Mouse (Mus musculus) c-Kit-positive CD71-positive TER-119-negative erythroid progenitor cells, embryonic 14.5 days (primary cell): ENCODE results near the gene Spag16.
"Not testable (repeated sequence)": the region's sequence is repeated elsewhere in the genome, so short reads cannot be mapped to it uniquely, and the experiment has no call there.

ENCODE experiments used
- DNase-seq: peaks from one replicate; pipeline ENCODE4 v3.0.0-alpha.2; 2013; ENCODE audit warnings: low read depth

Spag16 gene

GRCm38 (mm10) chr1:69826806-69827703 lies at the start of gene Spag16:
Gene Spag16, plus strand, starts transcription at chr1:69826970.
- no peak for DNase-seq

DNA sequence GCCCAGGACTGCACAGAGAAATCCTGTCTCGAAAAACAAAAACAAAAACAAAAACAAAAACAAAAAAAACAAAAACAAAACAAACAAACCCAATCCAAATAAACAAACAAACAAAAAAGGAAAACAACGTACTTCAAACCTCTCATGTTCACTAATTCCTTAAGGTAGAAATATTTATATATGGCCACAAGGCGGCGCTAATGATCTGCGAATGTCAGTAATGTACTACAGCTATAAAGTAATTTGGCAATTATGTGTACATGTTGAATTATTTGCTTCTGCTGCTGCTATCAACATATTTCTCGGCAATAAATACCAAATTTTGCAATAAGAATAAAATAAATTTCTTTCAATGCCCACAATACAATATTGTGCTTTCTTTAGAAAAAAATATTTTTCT lies 41.6 kb upstream of the Spag16 start:
- peak; percentile 50 for DNase-seq

GRCm38 (mm10) chr1:69786716-69787115 lies 40.1 kb upstream of the Spag16 start:
- no peak for DNase-seq

- no peak for DNase-seq
These were observed 39.4 kb upstream of the Spag16 start for GRCm38 (mm10) chr1:69787379-69787778.

DNA sequence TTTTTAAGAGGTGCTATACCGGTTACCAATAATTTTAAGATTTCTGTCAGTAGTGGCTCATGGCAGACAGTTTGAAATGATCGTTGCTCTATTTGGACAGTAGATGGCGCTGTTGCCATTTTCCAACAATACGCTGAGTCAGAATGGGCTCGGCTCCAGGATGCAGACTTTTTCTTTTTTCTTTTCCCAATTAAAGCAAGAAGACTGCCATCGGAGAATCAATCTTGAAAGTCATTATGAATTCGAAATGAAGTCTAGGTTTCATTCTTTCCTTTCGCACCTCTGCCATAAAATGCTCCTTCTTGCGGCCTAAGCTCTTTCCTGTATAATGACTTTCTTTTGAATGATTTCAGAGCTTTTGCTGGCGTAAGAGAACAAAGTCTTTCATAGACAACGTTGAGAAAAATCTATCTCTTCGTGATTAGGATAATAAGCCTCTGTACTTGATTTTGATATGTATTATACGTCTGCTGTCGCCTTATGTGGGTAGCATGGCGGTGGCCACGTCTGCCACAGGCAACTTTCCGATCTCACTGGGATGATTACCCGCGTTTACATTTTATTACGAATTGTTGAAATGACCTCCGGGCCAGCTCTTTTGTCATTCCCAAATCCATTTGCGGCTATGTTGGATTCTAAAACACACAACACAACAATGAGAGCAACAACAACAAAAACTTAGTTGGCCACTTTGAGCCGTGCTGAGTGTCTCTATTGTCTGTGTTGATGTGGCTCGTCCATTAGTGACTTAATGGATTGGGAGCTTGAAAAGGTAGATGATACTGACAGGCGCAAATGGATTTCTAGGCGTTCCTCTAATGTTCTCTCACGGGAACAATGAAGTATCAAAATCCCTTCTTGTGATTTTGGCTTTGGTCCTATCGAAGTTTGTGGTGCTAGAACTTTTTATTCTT lies 36.2 kb upstream of the Spag16 start:
- DNase-seq: peak; percentile 59

DNA sequence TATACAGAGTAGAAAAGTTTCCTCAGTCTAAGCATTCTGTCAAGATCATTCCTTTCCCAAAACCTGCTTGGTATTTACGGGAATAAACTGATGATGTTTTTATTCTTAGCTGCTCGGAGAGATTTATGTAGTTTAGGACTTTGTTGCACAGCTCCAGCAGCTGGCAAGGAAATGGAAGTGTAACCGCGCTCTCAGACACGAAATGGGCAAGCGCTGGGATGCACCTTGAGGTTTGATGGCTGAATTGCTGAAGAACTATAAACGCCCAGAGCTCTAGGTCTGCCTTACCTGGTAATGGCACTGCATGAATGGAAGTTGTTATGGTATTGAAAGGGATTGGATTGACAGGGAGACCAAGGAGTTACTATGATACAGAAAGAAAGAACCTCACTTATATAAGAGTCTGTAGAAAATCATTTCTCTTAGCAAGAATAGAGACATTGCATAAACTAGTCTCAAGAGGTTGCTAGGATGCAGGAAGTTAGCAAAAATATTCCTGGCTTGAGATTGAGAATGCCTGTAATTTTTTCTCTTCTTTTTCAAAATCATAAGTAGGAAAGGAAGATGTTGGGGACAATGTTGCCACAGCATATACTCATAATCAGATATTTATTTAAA lies 27.7 kb upstream of the Spag16 start:
- no peak for DNase-seq

DNA sequence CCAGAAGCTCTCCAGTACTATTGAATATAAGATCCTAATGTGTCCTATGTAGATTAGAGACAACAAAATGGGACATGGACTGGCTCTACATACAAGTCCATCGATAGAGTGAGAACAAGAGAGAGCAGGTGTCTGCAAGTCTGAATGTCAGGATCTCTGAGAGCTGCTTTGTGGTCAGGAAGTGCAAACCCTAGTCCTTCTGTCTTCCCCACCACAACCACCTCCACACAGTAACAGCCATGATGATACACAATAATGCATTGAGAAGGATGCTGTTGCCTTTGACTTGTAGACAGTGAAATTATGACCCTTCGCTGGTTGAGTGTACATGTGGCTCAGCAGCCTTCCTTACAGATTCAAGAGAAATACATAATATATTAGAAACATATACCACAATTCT lies 16.6 kb upstream of the Spag16 start:
- DNase-seq: no peak

DNA sequence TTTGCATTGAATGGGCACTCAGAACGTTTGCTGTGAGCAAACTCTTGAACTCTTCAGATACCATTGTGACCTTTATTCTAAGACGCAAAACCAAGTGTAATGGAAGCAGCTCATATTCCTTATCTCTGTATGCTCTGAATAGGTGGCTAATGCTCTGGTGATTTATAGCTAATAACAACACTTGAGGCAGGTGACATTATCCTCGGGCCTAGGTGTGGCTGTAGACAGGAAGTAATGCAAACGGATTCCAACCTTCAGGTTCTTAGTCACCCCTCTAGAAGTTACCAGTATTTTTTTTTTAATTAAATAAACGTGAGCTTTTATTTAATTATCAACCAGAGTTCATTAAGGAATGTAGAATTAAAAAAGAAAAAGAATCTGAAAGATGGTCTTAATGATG lies 1.1 kb upstream of the Spag16 start:
- not testable (repeated sequence) for DNase-seq

DNA sequence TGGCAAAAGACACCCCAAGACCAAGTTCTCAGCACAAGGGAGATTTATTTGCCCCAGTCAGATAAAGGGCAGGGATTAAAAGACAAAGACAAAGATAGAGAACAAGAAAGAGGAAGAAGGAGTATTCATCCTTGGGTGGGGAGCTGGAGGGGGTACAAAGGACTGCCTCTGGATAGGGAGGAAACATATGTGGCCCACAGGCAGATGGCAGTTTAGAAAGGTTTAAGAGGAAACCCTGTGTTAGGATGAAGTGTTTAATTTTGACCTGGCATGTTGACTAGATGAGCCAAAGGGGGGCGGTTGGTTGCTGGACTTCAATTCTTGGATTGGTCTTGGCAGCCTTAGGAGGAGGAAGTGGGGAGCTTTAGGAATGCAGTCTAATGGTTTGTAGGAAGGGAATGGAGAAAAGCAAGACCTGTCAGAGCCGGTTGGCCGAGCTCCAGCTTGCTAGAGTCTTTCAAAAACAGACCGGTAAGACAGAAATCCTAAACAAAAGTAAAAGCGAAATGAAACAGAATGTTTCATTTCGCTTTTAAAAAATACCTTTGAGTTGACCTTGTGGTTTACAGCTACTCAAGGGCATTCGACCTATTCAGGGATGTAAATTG lies 2.2 kb downstream of the Spag16 start:
- no peak for DNase-seq

GRCm38 (mm10) chr1:69830586-69830985 lies 3.8 kb downstream of the Spag16 start:
- no peak for DNase-seq

GRCm38 (mm10) chr1:69831002-69831401 lies 4.2 kb downstream of the Spag16 start:
- DNase-seq: no peak

DNA sequence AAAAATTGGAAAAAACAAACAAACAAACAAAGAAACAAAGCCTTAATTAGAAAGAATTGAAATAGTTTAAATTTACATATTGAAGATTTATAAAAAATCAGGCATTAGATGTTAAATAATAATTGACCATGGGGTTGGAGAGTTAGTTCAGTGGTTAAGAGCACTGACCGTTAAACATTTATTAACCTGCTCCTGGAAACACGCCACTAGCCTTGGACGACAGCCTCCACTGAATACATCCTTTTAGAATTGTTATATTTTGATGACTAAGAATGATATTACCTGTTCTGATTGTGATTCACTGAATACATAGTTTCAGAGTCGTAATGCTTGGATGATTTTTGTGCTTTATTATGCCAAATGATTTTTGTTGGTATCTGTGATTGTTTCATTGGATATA lies 6.7 kb downstream of the Spag16 start:
- DNase-seq: not testable (repeated sequence)

- no peak for DNase-seq
These were observed 26.7 kb downstream of the Spag16 start for GRCm38 (mm10) chr1:69853436-69853835.

GRCm38 (mm10) chr1:69867776-69868175 lies 41.0 kb downstream of the Spag16 start:
- DNase-seq: no peak

DNA sequence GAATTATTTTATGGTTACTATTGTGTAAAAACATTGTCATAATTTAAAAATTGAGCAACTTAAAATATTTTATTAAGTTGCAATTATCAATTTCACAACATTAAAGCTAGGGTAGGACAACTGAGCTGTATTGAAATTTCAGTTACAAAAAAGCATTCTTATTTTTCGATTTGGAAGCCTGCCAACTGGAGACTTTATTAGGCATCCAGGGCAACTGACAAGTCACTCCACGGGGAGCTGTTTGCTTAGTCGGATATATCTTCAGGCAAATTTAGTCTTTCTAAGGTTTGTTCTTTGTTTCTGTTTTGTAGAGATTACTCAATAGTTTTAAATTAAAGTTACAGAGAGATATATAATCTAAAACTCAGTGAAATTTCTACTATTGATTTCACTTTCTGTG lies 129.8 kb downstream of the Spag16 start:
- DNase-seq: no peak

GRCm38 (mm10) chr1:69996874-69997273 lies 170.1 kb downstream of the Spag16 start:
- no peak for DNase-seq

- no peak for DNase-seq
These were observed 186.2 kb downstream of the Spag16 start for GRCm38 (mm10) chr1:70012991-70013390.

- DNase-seq: no peak
These were observed 210.6 kb downstream of the Spag16 start for GRCm38 (mm10) chr1:70037384-70037783.

DNA sequence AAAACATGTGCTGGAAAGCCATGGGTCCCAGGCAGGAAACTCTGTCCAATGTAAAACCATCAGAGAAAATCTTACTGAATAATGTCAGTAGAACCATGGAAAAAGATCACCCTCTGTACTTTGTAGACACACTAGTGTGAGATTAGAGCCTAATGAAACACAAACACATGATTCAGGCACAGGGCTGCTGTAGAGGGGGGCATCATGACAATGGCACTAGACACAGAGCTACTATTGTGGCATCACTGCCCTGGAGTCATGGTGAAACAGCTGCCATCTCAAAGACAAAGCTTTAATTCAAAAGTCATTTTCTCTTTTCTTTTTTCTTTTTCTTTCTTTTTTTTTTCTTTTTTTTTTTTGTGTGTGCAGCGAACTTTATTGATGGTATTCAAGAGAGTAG lies 240.6 kb downstream of the Spag16 start:
- DNase-seq: no peak

- DNase-seq: no peak
These were observed 246.7 kb downstream of the Spag16 start for GRCm38 (mm10) chr1:70073440-70073839.

GRCm38 (mm10) chr1:70078806-70079205 lies 252.0 kb downstream of the Spag16 start:
- no peak for DNase-seq
